In the genomic region with DNA sequence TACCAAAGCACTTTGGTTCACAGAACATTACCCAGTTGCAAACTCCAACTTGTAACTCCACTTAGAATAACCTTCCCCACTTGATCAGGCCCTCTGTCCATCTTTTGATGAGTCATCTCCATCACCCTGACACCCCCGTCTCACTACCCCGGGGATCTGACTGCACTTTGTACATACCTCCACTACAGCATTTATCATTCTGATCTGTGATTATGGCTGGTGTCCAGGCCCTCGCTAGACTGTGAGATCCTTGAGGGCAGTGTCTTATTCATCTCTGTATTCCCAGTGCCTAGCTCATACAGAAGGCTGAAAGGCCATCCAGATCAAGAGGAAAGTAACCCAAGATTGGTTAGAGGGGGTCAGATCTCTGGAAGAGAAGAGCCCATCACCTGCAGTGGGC, we compare ENCODE assay signal across 8 mouse cellular contexts. TPM values are rescaled to one million over a fixed set of nuclear protein-coding genes. Genes with fewer than 3 reads are reported as not detected.
DNase-seq lines count a peak whose midpoint lies in the region; ATAC-seq and TF ChIP-seq lines count a peak whose summit lies in the region.

No protein-coding gene starts in this region.

- no peak for DNase-seq in heart, adult 18-20 months
- peak; percentile 49 for DNase-seq in adrenal gland, postnatal 14 days
- DNase-seq in hindbrain, postnatal 0 days (ENCODE audit: low spot score) = no peak
- no peak for DNase-seq in midbrain, embryonic 14.5 days
- no peak for DNase-seq in layer of hippocampus, adult 11-12 months (ENCODE audit: low spot score)
- DNase-seq in cerebellum, postnatal 36 days = no peak
- no peak for DNase-seq in layer of hippocampus, adult 18-20 months (ENCODE audit: low spot score in 2 of 2)

- no peaks in the 10 kb centered on the region for H3K27me3 ChIP-seq in heart, embryonic 16.5 days (ENCODE audit: control insufficient read depth, insufficient read depth, low read length)
- H3K27me3 ChIP-seq in hindbrain, postnatal 0 days (ENCODE audit: insufficient read depth, low read length) = no peaks in the 10 kb centered on the region
- H3K27me3 ChIP-seq in midbrain, embryonic 14.5 days (ENCODE audit: control insufficient read depth, insufficient read depth, low read length) = 0 out of 2 replicates have a peak, but pooled peaks cover 8% of the 10 kb centered on the region

- peak overlapping the region; percentile 65 for H3K4me2 ChIP-seq in heart, embryonic 16.5 days (ENCODE audit: low read depth, low read length)
- peak overlapping the region; percentile 73 for H3K4me2 ChIP-seq in hindbrain, postnatal 0 days (ENCODE audit: low read depth, low read length)
- peak overlapping the region; percentile 94 for H3K4me2 ChIP-seq in midbrain, embryonic 14.5 days (ENCODE audit: low read length)

- no peak for TF ChIP-seq CTCF in hindbrain, postnatal 0 days (IDR thresholded peaks at IDR 0.05; ENCODE audit: low read depth)

- WGBS in heart, embryonic 16.5 days = 29% methylated on average over 3 of the region's 3 CpGs
- 52% methylated on average over 3 of the region's 3 CpGs for WGBS in hindbrain, postnatal 0 days
- WGBS in midbrain, embryonic 14.5 days = 69% methylated on average over 3 of the region's 3 CpGs

- no peaks in the 10 kb centered on the region for H3K36me3 ChIP-seq in heart, embryonic 16.5 days (ENCODE audit: control insufficient read depth, insufficient read depth)
- no peaks in the 10 kb centered on the region for H3K36me3 ChIP-seq in hindbrain, postnatal 0 days (ENCODE audit: insufficient read depth, low read length)
- 0 out of 2 replicates have a peak, but pooled peaks cover 3% of the 10 kb centered on the region for H3K36me3 ChIP-seq in midbrain, embryonic 14.5 days (ENCODE audit: control insufficient read depth, insufficient read depth, low read length)

- peaks cover 27% of the 10 kb centered on the region for H3K4me1 ChIP-seq in heart, embryonic 16.5 days (ENCODE audit: control insufficient read depth, insufficient read depth, low read length)
- peaks cover 11% of the 10 kb centered on the region; the same call in 1 of the 2 replicates for H3K4me1 ChIP-seq in hindbrain, postnatal 0 days (ENCODE audit: insufficient read depth, low read length)
- H3K4me1 ChIP-seq in midbrain, embryonic 14.5 days (ENCODE audit: control insufficient read depth, insufficient read depth, low read length) = peaks cover 16% of the 10 kb centered on the region

- ATAC-seq in heart, embryonic 16.5 days (replicated peaks; ENCODE audit: extremely low read depth, insufficient read depth, low FRiP score) = no peak
- ATAC-seq in hindbrain, postnatal 0 days = no peak
- ATAC-seq in midbrain, embryonic 14.5 days (ENCODE audit: low FRiP score, low TSS enrichment) = no peak

- peak overlapping the region; percentile 95 for H3K27ac ChIP-seq in heart, embryonic 16.5 days (ENCODE audit: low read length)
- peak overlapping the region; percentile 93; the same call in 1 of the 2 replicates for H3K27ac ChIP-seq in hindbrain, postnatal 0 days
- H3K27ac ChIP-seq in midbrain, embryonic 14.5 days (replicated peaks; ENCODE audit: low read depth, low read length) = peak overlapping the region; percentile 90; the same call in 1 of the 2 replicates

- no peaks in the 10 kb centered on the region for H3K9me3 ChIP-seq in heart, embryonic 16.5 days (replicated peaks; ENCODE audit: control insufficient read depth, low read length)
- H3K9me3 ChIP-seq in hindbrain, postnatal 0 days (ENCODE audit: low read length) = no peaks in the 10 kb centered on the region
- H3K9me3 ChIP-seq in midbrain, embryonic 14.5 days (ENCODE audit: control insufficient read depth, low read length) = no peaks in the 10 kb centered on the region

- H3K9ac ChIP-seq in heart, embryonic 16.5 days (ENCODE audit: low read length) = peak overlapping the region; percentile 85
- H3K9ac ChIP-seq in hindbrain, postnatal 0 days (replicated peaks; ENCODE audit: low read length) = peak overlapping the region; percentile 66; the same call in 1 of the 2 replicates
- H3K9ac ChIP-seq in midbrain, embryonic 14.5 days (replicated peaks; ENCODE audit: low read length) = peak overlapping the region; percentile 70

- peak overlapping the region; percentile 73 for H3K4me3 ChIP-seq in heart, embryonic 16.5 days (ENCODE audit: low read length)
- H3K4me3 ChIP-seq in hindbrain, postnatal 0 days (ENCODE audit: low read length) = peak overlapping the region; percentile 65
- H3K4me3 ChIP-seq in midbrain, embryonic 14.5 days (replicated peaks; ENCODE audit: low read depth, low read length) = peak overlapping the region; percentile 59

RNA-seq across cellular contexts. Expression of a gene that starts 1.0 kb away (rescaled TPM):
- 30.3 and 32.6 TPM in 2 replicates for polyA plus RNA-seq in heart, embryonic 16.5 days (2015; fragmentation: Nextera tagmentation; extraction: Ambion mirVana)
- total RNA-seq in heart, adult 18-20 months (2021) = 10 to 100 TPM; 11.4 to 12.6 TPM
- 36.5 and 41.5 TPM in 2 replicates for total RNA-seq in adrenal gland, postnatal 14 days (2021)
- total RNA-seq in hindbrain, postnatal 0 days (2014; rRNA removed) = 12.1 and 14.1 TPM in 2 replicates
- 28.5 and 29.4 TPM in 2 replicates for polyA plus RNA-seq in hindbrain, postnatal 0 days (2015; fragmentation: Nextera tagmentation; extraction: Ambion mirVana)
- polyA plus RNA-seq in midbrain, embryonic 14.5 days (2014; fragmentation: Nextera tagmentation; extraction: Ambion mirVana) = 20.9 and 24.5 TPM in 2 replicates
- total RNA-seq in layer of hippocampus, adult 18-20 months (2021) = 1 to 10 TPM; 4.9 TPM

RNA-seq across cellular contexts. Expression of a gene that starts 1.4 kb away (rescaled TPM):
- polyA plus RNA-seq in heart, embryonic 16.5 days (2015; fragmentation: Nextera tagmentation; extraction: Ambion mirVana) = 0.28 and 0.42 TPM in 2 replicates
- total RNA-seq in heart, adult 18-20 months (2021) = not detected
- 1.1 and 1.6 TPM in 2 replicates for total RNA-seq in adrenal gland, postnatal 14 days (2021)
- total RNA-seq in hindbrain, postnatal 0 days (2014; rRNA removed) = 0.11 TPM in 1 of 2 replicates, not detected in the other
- 0.51 and 1.3 TPM in 2 replicates for polyA plus RNA-seq in hindbrain, postnatal 0 days (2015; fragmentation: Nextera tagmentation; extraction: Ambion mirVana)
- 0.30 and 0.45 TPM in 2 replicates for polyA plus RNA-seq in midbrain, embryonic 14.5 days (2014; fragmentation: Nextera tagmentation; extraction: Ambion mirVana)
- under 1 TPM; 0.30 to 0.50 TPM for total RNA-seq in layer of hippocampus, adult 18-20 months (2021)

RNA-seq across cellular contexts. Expression of a gene that starts 5.9 kb away (rescaled TPM):
- 3.8 and 4.0 TPM in 2 replicates for polyA plus RNA-seq in heart, embryonic 16.5 days (2015; fragmentation: Nextera tagmentation; extraction: Ambion mirVana)
- under 1 TPM in 1 of 2 experiments, not detected in 1; 0.59 TPM for total RNA-seq in heart, adult 18-20 months (2021)
- total RNA-seq in adrenal gland, postnatal 14 days (2021) = 8.4 and 9.7 TPM in 2 replicates
- total RNA-seq in hindbrain, postnatal 0 days (2014; rRNA removed) = 10.0 and 13.4 TPM in 2 replicates
- polyA plus RNA-seq in hindbrain, postnatal 0 days (2015; fragmentation: Nextera tagmentation; extraction: Ambion mirVana) = 23.1 and 24.3 TPM in 2 replicates
- 19.3 and 20.6 TPM in 2 replicates for polyA plus RNA-seq in midbrain, embryonic 14.5 days (2014; fragmentation: Nextera tagmentation; extraction: Ambion mirVana)
- total RNA-seq in layer of hippocampus, adult 18-20 months (2021) = 10 to 100 TPM; 23.5 to 24.0 TPM
